Mouse (Mus musculus) stomach, embryonic 16.5 days (tissue): ENCODE results near the gene Cdk2. TPM values are rescaled to one million over a fixed set of nuclear protein-coding genes. Genes with fewer than 3 reads are reported as not detected.
"Not testable (repeated sequence)": the region's sequence is repeated elsewhere in the genome, so short reads cannot be mapped to it uniquely, and the experiment has no call there.

ENCODE experiments used
- ATAC-seq: fragments of 200-750 bp; cut with Nextera tagmentation; 2 replicates; pipeline ENCODE4 v1.8.0; 2017; ENCODE audit warnings: moderate number of reproducible peaks, moderate TSS enrichment; ENCODE audit not compliant: insufficient read depth, low FRiP score
- H3K27ac ChIP-seq: fragments of 300-500 bp; sonication (generic); 2 replicates; pipeline ENCODE4 v1.5.1; 2014; ENCODE audit warnings: low read length
- H3K27me3 ChIP-seq: fragments of 300-500 bp; sonication (generic); 2 replicates; pipeline ENCODE4 v1.6.1; 2014; ENCODE audit warnings: low read length, control low read depth, mixed read lengths; ENCODE audit not compliant: control insufficient read depth, insufficient read depth
- H3K36me3 ChIP-seq: fragments of 300-500 bp; sonication (generic); 2 replicates; pipeline ENCODE4 v1.6.1; 2014; ENCODE audit warnings: low read length; ENCODE audit not compliant: control insufficient read depth, insufficient read depth
- H3K4me1 ChIP-seq: fragments of 300-500 bp; sonication (generic); 2 replicates; pipeline ENCODE4 v1.6.1; 2014; ENCODE audit warnings: low read length, control low read depth, mixed read lengths; ENCODE audit not compliant: control insufficient read depth, insufficient read depth
- H3K4me2 ChIP-seq: fragments of 300-500 bp; sonication (generic); 2 replicates; pipeline ENCODE4 v1.6.1; 2014; ENCODE audit warnings: low read depth, low read length, mixed read lengths
- H3K4me3 ChIP-seq: fragments of 300-500 bp; sonication (generic); replicated peaks from 2 replicates; pipeline ENCODE4 v1.5.1; 2014; ENCODE audit warnings: mild to moderate bottlenecking, low read length
- H3K9ac ChIP-seq: fragments of 300-500 bp; sonication (generic); 2 replicates; pipeline ENCODE4 v1.6.1; 2014; ENCODE audit warnings: low read length
- H3K9me3 ChIP-seq: fragments of 300-500 bp; sonication (generic); replicated peaks from 2 replicates; pipeline ENCODE4 v1.6.1; 2016; ENCODE audit warnings: low read length, control low read depth; ENCODE audit not compliant: control insufficient read depth
- WGBS: fragments of 180-500 bp; shearing (Covaris S2); extraction: QIAGEN DNeasy Blood & Tissue Kit; methylation state at CpG from one replicate; pipeline ENCODE4 v1.1.7; 2014; 5-methylcytosine and 5-hydroxymethylcytosine counted together
- polyA plus RNA-seq: library from polyadenylated mRNA; unstranded; fragments of >200 nt; fragmentation: Nextera tagmentation; extraction: Ambion mirVana; gene quantifications from 2 replicates; pipeline ENCODE4 v1.2.1, GENCODE M21; 2015

Cdk2 gene
- polyA plus RNA-seq, 1 experiment from 2014 or later = 81.2 TPM

GRCm38 (mm10) chr10:128743791-128744191 is 39.0 kb upstream of the Cdk2 start:
- peaks cover 20% of the 10 kb centered on the region for H3K4me1 ChIP-seq
- no peaks in the 10 kb centered on the region for H3K36me3 ChIP-seq
- H3K27me3 ChIP-seq = no peaks in the 10 kb centered on the region
- under 1% methylated on average over 37 of the region's 37 CpGs for WGBS
- H3K27ac ChIP-seq = peak overlapping the region; percentile 85
- no peaks in the 10 kb centered on the region for H3K9me3 ChIP-seq
- peak; percentile 34; the same call in 1 of the 2 replicates for ATAC-seq
- H3K4me3 ChIP-seq = peak overlapping the region; percentile 77
- H3K4me2 ChIP-seq = peak overlapping the region; percentile 73
- H3K9ac ChIP-seq = peak overlapping the region; percentile 91

- Histone ChIP-seq H3K36me3 (no peaks in the 10 kb centered on the region), H3K4me1 (peaks cover 20% of the 10 kb centered on the region), H3K9me3 (no peaks in the 10 kb centered on the region), H3K4me3 (peak overlapping the region; percentile 77), H3K27ac (peak overlapping the region; percentile 85), H3K4me2 (peak overlapping the region; percentile 73), H3K27me3 (no peaks in the 10 kb centered on the region), H3K9ac (peak overlapping the region; percentile 91)
- WGBS = 5% methylated on average over 7 of the region's 7 CpGs
- ATAC-seq = no peak
Observed at GRCm38 (mm10) chr10:128743235-128743634, 38.4 kb upstream of the Cdk2 start.

DNA sequence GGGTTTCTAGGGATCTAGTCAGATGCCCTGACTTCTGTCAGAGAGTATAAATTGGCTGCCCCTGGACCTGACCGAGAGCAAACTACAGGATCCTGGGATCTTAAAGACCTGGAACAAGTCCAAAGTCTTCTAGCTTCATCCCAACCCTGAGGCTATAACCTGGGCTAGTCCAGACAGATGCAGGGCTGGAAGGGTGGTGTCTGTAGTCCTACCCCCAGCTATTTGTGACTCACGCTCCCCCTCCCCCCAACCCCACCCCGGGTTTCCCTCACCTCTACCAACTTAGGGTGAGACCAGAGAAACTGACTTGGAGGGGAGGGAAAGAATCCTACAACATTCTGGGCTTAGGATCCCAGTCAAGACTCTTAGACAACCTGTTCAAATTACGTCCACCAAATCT is 37.8 kb upstream of the Cdk2 start:
- Histone ChIP-seq H3K9me3 (no peaks in the 10 kb centered on the region), H3K9ac (peak overlapping the region; percentile 91), H3K27ac (peak overlapping the region; percentile 85), H3K36me3 (no peaks in the 10 kb centered on the region), H3K4me3 (peak overlapping the region; percentile 77), H3K27me3 (no peaks in the 10 kb centered on the region), H3K4me1 (peaks cover 21% of the 10 kb centered on the region), H3K4me2 (peak overlapping the region; percentile 73)
- WGBS = 18% methylated on average over 4 of the region's 4 CpGs
- peak; percentile 39; the same call in 1 of the 2 replicates for ATAC-seq

DNA sequence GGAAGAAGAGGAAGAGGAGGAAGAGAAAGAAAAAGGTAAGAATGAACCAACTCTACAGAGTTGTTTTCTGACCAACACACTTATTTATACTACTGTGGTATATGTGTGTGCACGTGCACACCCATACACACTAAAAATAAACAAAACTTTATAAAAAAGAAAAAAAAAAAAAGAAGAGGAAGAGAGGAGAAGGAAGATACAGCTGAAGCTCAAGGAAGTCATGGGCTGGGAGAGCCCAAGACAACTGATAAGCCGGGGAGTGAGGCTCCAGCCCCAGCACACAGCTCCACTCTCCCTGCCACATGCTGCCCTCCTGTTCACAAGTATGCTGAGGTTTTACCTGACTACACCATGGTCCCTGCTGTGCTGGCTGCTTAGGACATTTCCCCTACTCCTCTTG is 35.5 kb upstream of the Cdk2 start:
- Histone ChIP-seq H3K27me3 (no peaks in the 10 kb centered on the region), H3K9me3 (no peaks in the 10 kb centered on the region), H3K4me1 (peaks cover 22% of the 10 kb centered on the region), H3K36me3 (no peaks in the 10 kb centered on the region), H3K4me3 (no peak overlapping the region), H3K4me2 (no peak overlapping the region), H3K9ac (no peak overlapping the region), H3K27ac (no peak overlapping the region)
- 53% methylated on average over 2 of the region's 2 CpGs for WGBS
- ATAC-seq = no peak

DNA sequence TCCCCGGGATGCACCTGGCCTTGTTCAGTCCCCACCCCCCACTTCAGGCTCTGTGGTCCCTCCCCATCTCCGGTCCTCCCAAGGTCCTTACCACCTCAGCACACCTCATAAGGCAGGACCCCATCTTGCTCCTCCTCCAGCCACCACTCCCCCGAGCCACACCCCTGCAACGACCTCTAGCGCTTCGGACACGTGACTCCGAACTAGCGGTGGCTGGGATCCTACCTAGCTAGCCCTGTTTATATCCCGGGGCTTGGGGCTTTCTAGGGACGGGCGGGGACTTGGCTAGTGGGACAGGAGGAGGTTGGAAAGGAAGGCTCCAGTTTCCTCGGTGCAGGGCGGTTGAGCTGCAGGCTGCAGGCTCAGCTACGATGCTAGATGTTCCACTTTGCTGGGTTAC is 32.6 kb upstream of the Cdk2 start:
- no peak overlapping the region; the same call in 1 of the 2 replicates for H3K4me3 ChIP-seq
- peak overlapping the region; percentile 42 for H3K4me2 ChIP-seq
- H3K27me3 ChIP-seq = no peaks in the 10 kb centered on the region
- ATAC-seq = peak; percentile 76
- WGBS = 7% methylated on average over 15 of the region's 15 CpGs
- peaks cover 8% of the 10 kb centered on the region; the same call in 1 of the 2 replicates for H3K36me3 ChIP-seq
- H3K9ac ChIP-seq = 0 out of 2 replicates have a peak overlapping the region, but pooled peaks have one; percentile 12
- no peak overlapping the region for H3K27ac ChIP-seq
- 0 out of 2 replicates have a peak, but pooled peaks cover 3% of the 10 kb centered on the region for H3K9me3 ChIP-seq
- peaks cover 6% of the 10 kb centered on the region for H3K4me1 ChIP-seq

DNA sequence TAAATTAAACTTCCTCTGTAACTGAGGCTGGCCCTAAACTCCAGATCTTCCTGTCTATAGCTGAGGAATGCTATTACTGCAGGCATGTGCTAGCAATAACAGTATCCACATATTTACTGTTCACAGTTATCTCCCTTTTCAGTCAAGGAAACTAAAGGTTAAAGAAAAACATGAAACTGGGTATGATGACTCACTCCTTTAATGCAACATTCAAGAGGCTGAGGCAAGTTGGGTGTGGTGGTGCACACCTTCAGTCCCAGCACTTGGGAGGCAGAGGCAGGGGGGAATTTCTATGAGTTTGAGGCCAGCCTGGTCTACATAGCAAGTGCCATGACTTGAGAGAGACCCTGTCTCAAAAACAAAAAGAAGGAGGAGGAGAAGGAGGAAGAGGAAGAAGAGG is 27.2 kb upstream of the Cdk2 start:
- Histone ChIP-seq H3K27me3 (no peaks in the 10 kb centered on the region), H3K4me1 (no peaks in the 10 kb centered on the region), H3K36me3 (peaks cover 8% of the 10 kb centered on the region; the same call in 1 of the 2 replicates), H3K27ac (no peak overlapping the region), H3K4me2 (no peak overlapping the region), H3K9me3 (0 out of 2 replicates have a peak, but pooled peaks cover 3% of the 10 kb centered on the region), H3K4me3 (no peak overlapping the region), H3K9ac (no peak overlapping the region)
- ATAC-seq = no peak

GRCm38 (mm10) chr10:128731002-128731433 is 26.2 kb upstream of the Cdk2 start:
- Histone ChIP-seq H3K4me1 (no peaks in the 10 kb centered on the region), H3K27me3 (no peaks in the 10 kb centered on the region), H3K4me3 (no peak overlapping the region), H3K9me3 (0 out of 2 replicates have a peak, but pooled peaks cover 3% of the 10 kb centered on the region), H3K27ac (no peak overlapping the region), H3K4me2 (no peak overlapping the region), H3K36me3 (peaks cover 8% of the 10 kb centered on the region; the same call in 1 of the 2 replicates), H3K9ac (no peak overlapping the region)
- 22% methylated on average over 10 of the region's 10 CpGs for WGBS
- no peak; the same call in 1 of the 2 replicates for ATAC-seq

DNA sequence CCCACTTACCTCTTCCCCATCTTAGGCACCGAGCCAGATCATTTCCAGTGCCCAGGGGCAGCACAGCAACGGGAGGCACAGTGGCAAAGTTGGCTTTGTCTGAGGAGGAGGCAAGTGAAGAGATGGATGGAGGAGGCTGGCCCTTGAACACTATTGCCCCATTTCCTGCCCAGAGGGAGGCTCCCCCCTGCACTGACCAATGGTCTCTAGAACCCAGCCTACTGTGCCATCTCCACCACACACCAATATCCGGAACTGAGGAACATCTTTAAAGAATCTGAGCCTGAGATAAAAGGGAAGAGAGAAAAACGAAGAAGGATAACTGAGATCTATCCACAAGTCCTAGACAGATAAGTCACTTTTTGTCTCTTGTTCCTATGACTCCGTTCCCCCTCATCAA is 23.2 kb upstream of the Cdk2 start:
- no peaks in the 10 kb centered on the region for H3K27me3 ChIP-seq
- 81% methylated on average over 5 of the region's 5 CpGs for WGBS
- H3K4me3 ChIP-seq = no peak overlapping the region
- no peak overlapping the region for H3K9ac ChIP-seq
- H3K9me3 ChIP-seq = 0 out of 2 replicates have a peak, but pooled peaks cover 3% of the 10 kb centered on the region
- H3K4me2 ChIP-seq = no peak overlapping the region
- no peak overlapping the region for H3K27ac ChIP-seq
- no peak for ATAC-seq
- H3K4me1 ChIP-seq = no peaks in the 10 kb centered on the region
- peaks cover 5% of the 10 kb centered on the region; the same call in 1 of the 2 replicates for H3K36me3 ChIP-seq

GRCm38 (mm10) chr10:128725466-128725865 is 20.6 kb upstream of the Cdk2 start:
- not testable (repeated sequence) for H3K9ac ChIP-seq, H3K9me3 ChIP-seq, H3K4me1 ChIP-seq, H3K4me3 ChIP-seq, H3K27me3 ChIP-seq, ATAC-seq, H3K27ac ChIP-seq, H3K36me3 ChIP-seq, H3K4me2 ChIP-seq
- 79% methylated on average over 3 of the region's 4 CpGs for WGBS
